Mouse (Mus musculus): ENCODE data around the gene Gng4.

GRCm38 (mm10) chr13:13777052-13777451, 6.8 kb upstream of the Gng4 start:
- TF ChIP-seq CTCF (IDR thresholded peaks at IDR 0.05; ENCODE audit: borderline replicate concordance, extremely low read depth, insufficient read depth, insufficient read length) (no peak), POLR2A (IDR thresholded peaks at IDR 0.05; ENCODE audit: borderline replicate concordance, extremely low read depth, insufficient read depth, insufficient read length, poor library complexity, severe bottlenecking) (no peak)

All from brain, embryonic 14.5 days (tissue).